In the genomic region with DNA sequence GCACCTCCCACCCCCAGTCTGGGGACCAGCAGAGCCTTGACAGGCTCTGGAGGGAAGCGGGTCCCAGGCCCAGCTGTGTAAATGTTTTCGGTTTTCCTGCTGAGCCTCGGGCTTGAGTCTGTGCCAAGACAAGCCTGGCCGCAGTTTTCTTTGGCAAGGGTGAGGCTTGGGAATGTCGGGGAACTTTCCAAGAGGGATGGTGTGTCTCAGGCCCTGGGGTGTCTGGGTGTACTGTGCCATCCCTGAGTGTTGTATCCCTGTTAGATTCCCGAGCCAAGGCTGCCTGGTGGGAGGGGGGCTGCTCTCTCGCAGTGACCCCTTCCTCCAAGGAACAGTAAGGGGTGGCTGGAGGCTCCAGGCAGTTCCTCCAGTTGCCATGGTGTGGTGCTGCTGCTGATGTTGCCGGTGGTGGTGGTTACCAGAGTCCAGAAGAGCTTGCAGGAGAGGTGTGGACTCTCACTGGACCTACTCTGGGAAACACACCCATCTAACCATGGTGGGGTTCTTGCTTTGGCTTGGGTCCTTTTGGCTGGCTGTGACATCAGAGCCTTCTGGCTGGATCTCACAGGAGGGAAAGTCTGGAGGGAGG, we compare ENCODE assay signal across 9 mouse cellular contexts. TPM values are rescaled to one million over a fixed set of nuclear protein-coding genes. Genes with fewer than 3 reads are reported as not detected.
DNase-seq lines count a peak whose midpoint lies in the region; ATAC-seq lines count a peak whose summit lies in the region.
"Had no signal": no experiment of that assay in that cellular context is flagged by ENCODE, and none has a peak within 500 bp of the region (broad histone marks: within the 10 kb centered on the region; RNA-seq: fewer than 3 reads in every experiment).

No protein-coding gene starts in this region.

- ATAC-seq in intestine, embryonic 14.5 days (replicated peaks; ENCODE audit: low FRiP score, low TSS enrichment, low read depth): peak; percentile 72; the same call in 1 of the 2 replicates
- ATAC-seq in liver, embryonic 16.5 days (ENCODE audit: low read depth): 0 out of 2 replicates have a peak, but pooled peaks have one; percentile 27
- ATAC-seq in inflammation-experienced regulatory T-cells, adult 6 months: no peak

- no peaks in the 10 kb centered on the region for H3K27me3 ChIP-seq in intestine, embryonic 14.5 days (replicated peaks; ENCODE audit: control insufficient read depth, insufficient read depth, low read length)
- no peaks in the 10 kb centered on the region for H3K27me3 ChIP-seq in liver, embryonic 16.5 days (ENCODE audit: control insufficient read depth, insufficient read depth, low read depth, low read length)

- no peak overlapping the region for H3K9ac ChIP-seq in intestine, embryonic 14.5 days (ENCODE audit: low read length)
- no peak overlapping the region for H3K9ac ChIP-seq in liver, embryonic 16.5 days (ENCODE audit: low read depth, low read length)

- H3K4me3 ChIP-seq in intestine, embryonic 14.5 days (ENCODE audit: low read depth, low read length): no peak overlapping the region
- no peak overlapping the region for H3K4me3 ChIP-seq in liver, embryonic 16.5 days (ENCODE audit: low read depth, low read length)
- H3K4me3 ChIP-seq: erythroblast, embryonic 14.5 days had no signal

- H3K36me3 ChIP-seq in intestine, embryonic 14.5 days (ENCODE audit: control insufficient read depth, insufficient read depth, low read length): no peaks in the 10 kb centered on the region
- H3K36me3 ChIP-seq in liver, embryonic 16.5 days (ENCODE audit: control insufficient read depth, insufficient read depth): no peaks in the 10 kb centered on the region

- WGBS in intestine, embryonic 14.5 days: 11% methylated on average over 8 of the region's 8 CpGs
- WGBS in liver, embryonic 16.5 days (ENCODE audit: insufficient replicate concordance): 32% methylated on average over 8 of the region's 8 CpGs

- no peak overlapping the region for H3K4me2 ChIP-seq in intestine, embryonic 14.5 days (ENCODE audit: low read length)
- no peak overlapping the region for H3K4me2 ChIP-seq in liver, embryonic 16.5 days (ENCODE audit: low read depth, low read length)

- DNase-seq in cerebellum, postnatal 36 days: peak; percentile 7 to 12
- DNase-seq in cerebellum, adult 11 months: no peak
- peak; percentile 61 for DNase-seq in embryo, embryonic 10.5 days (ENCODE audit: low spot score)
- DNase-seq in gastrocnemius, postnatal 4 days (ENCODE audit: low spot score in 2 of 2): peak; percentile 67 to 85
- DNase-seq in intestine, embryonic 14.5 days (ENCODE audit: low spot score): peak; percentile 74
- DNase-seq in ovary, postnatal 10 days (ENCODE audit: low spot score): peak; percentile 62

- peak overlapping the region; percentile 83 for H3K27ac ChIP-seq in intestine, embryonic 14.5 days (ENCODE audit: low read depth)
- H3K27ac ChIP-seq in liver, embryonic 16.5 days (ENCODE audit: low read length): no peak overlapping the region

- peaks cover 35% of the 10 kb centered on the region for H3K4me1 ChIP-seq in intestine, embryonic 14.5 days (replicated peaks; ENCODE audit: control insufficient read depth, insufficient read depth, low read length)
- H3K4me1 ChIP-seq in liver, embryonic 16.5 days (ENCODE audit: control insufficient read depth, low read depth, low read length): no peaks in the 10 kb centered on the region

- H3K9me3 ChIP-seq in intestine, embryonic 14.5 days (ENCODE audit: control insufficient read depth, low read length): no peaks in the 10 kb centered on the region
- H3K9me3 ChIP-seq in liver, embryonic 16.5 days (replicated peaks; ENCODE audit: control insufficient read depth, low read length): no peaks in the 10 kb centered on the region

RNA-seq across cellular contexts. Expression of a gene that starts 58.0 kb away (rescaled TPM):
- total RNA-seq in gastrocnemius, postnatal 4 days (2021): not detected
- polyA plus RNA-seq in intestine, embryonic 14.5 days (2014; fragmentation: Nextera tagmentation; extraction: Ambion mirVana): not detected in 2 replicates
- not detected in 2 replicates for polyA plus RNA-seq in liver, embryonic 16.5 days (2015; fragmentation: Nextera tagmentation; extraction: Ambion mirVana)
- polyA plus RNA-seq in inflammation-experienced regulatory T-cells, adult 6 months (2017; shearing (Covaris generic)): not detected
- polyA plus RNA-seq: erythroblast, embryonic 14.5 days had no signal
